Mouse (Mus musculus): ENCODE results near the gene Dpt.
"Not testable (repeated sequence)": the region's sequence is repeated elsewhere in the genome, so short reads cannot be mapped to it uniquely, and the experiment has no call there.

Gene Dpt

DNA sequence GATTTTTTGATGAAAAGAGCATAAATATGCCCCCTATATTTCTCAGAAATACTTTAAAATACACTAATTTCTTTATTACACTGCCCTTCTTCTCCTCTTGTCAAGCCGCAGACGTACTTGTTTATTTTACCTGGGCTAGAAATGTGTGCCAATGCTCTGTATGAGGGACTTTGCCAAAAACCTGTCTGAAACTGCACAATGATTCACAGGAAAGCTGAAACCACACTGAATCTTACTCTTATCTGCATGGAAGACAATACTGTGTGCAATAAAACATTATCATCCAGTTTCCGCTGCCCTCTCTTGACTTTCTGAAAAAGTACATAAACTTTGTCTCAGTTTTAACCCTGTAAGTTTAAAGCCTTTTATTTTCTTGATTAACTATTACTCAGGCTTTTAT is 20.9 kb downstream of the Dpt start:
- in situ Hi-C loops (cut with MboI; ENCODE audit: low sequenced_read_pairs), result no loop called here

DNA sequence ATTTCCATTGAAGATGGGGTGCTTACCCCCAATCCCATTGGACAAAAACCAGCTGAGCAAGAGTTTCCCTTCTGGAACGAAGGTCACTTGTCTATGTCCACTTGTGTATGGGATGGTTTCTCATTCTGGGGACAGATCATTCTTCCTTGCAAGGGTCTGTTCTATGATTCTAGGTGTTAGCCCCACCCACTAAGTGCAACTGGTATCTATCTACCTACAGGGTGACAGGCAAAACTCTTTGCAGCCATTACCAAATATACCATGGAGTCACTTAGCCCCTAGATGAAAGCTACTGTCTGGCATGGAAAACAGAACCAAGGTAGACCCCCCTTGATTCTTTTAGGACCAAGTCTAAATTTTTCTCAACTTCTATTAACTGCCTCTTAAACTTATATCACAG is 24.9 kb downstream of the Dpt start:
- in situ Hi-C loops (cut with MboI; ENCODE audit: low sequenced_read_pairs), result no loop called here

DNA sequence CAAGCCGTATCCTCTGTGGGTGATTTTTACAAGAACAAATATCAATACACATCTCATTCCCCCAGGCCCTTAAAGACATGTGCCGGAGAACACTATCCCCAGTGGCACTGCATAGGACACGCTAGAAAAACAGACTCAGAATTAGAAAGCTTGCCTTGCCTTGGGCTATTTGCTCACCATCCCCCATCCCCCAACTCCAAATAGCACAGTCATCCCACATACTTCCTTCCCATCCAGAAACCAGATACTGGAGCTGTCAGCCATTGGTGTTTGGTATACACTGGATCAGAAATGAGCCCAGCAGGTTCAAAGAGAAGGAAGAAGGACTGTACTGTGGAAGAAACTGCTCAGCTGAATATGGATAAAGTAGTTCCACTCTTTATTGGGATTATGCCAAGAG is 25.4 kb downstream of the Dpt start:
- in situ Hi-C loops (cut with MboI; ENCODE audit: low sequenced_read_pairs), result no loop called here

DNA sequence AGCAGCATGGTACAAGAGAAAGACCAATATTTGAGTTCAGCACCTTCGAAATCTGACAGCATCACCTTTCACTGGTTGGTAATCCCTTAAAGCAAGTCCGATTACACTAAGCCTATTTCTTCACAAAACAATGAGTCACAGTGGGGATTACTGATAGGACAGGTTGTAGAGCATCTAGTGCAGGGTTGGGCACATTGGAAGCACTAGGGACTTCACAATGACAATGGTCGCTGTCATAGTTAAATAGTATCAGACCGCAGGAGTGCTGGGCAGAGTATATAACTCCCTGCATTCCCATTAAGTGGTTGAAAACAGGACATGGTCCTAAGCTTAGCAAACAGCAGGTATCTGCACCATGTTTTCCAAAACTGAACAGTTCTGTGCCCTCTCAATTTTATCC is 25.8 kb downstream of the Dpt start:
- in situ Hi-C loops (cut with MboI; ENCODE audit: low sequenced_read_pairs), result no loop called here

DNA sequence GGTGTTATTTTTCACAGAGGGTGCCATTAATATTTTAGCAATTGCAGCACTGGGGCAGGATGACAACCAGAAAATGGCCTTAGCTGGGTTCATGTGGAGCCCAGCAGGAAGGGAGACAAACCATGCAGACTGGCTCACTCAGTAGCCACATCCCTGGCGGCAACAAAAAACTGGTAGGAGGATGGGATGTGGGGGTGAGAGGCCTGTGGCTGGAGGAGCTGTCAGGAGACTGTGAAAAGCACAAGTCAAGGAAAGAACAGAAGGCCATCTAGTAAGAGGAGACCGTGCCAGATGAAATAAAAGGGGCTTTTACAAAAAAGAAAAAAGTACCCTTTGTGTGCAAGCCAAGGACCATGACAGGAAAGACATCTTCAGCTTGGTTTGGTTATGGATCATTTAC is 28.5 kb downstream of the Dpt start:
- in situ Hi-C loops (cut with MboI; ENCODE audit: low sequenced_read_pairs), result no loop called here

DNA sequence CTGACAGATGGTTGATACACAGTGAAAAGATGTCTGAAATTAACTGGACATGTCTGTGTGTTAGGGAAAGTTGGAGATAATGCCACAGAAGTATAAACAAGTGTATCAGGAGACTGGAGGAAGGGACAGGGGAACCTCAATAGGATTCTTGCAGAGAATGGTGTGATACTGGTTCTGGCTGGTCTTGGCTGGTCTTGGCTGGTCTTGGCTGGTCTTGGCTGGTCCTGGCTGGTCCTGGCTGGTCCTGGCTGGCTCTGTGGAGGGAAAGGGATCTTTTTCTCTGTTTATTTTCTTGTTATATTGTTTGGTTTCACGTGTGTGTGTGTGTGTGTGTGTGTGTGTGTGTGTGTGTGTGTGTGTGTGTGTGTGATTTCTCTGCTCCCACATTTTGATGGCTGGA is 33.4 kb downstream of the Dpt start:
- in situ Hi-C loops (cut with MboI; ENCODE audit: low sequenced_read_pairs), result no loop called here

DNA sequence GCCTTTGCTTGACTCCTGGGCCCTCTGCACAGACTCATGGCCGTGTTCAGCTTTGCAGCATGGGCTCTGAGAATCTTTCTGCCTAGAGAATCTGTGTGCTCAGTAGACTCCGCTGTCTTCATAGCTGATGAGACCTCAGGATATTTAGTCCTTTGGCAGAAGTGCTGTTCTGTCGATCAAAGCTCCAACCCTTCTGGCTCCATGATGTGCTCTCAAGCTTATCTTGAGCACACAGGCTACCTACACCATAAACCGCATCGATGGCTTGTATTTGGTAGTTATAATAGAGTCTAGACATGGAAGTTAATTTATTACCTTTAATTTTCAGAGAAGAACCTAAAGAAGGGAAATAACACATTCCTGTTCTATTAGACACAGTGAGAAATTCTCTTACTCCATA is 36.0 kb downstream of the Dpt start:
- in situ Hi-C loops (cut with MboI; ENCODE audit: low sequenced_read_pairs), result no loop called here

DNA sequence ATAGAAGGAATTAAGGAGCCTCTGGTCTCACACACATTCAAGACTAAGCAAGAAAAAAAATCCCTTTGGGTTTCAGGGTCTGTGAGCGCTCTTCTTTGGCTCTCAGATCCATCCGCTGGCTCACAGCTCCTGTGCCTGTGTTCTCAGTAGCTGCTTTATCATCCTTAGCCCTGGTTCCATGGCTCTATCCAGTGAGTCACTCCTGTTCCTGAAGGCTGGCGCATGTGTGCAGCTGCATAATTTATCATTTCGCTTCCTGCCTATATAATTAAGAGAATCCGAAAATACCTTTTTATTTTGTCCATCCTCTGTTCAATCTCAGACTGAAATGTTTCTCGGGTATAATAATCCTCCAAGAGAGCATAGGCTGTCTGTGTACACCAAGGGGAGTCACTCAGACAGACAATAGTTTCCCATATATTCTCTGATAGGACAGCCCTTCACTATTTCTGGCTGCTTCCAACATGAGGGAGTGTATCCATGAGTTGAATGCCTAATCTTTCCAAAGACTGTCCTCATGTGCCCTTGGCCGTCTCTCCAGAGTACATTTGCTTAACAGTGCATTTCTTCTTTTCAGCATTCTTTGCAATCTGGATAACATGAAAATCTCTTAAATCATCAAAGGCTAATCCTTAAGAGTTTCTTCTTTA is 52.3 kb downstream of the Dpt start:
- in situ Hi-C loops (cut with MboI; ENCODE audit: low sequenced_read_pairs), result no loop called here

DNA sequence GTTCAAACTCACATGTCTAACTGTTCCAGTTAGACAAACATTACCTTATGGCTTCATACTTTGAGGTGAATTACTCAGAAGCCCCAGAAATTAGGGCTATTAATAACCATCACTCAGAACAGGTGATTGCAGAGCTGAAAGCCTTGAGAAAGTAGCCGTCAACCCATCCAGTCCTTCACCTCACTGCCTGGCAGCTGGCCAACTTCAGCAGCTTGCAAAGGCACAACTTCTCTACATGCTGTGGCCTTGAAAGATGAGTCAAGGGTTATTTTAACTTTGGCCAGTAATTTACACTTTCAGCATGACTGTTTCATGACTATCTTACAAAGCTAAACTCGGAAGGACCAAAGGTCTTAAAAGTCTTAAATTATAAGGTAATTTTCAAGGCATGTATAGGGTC is 59.3 kb downstream of the Dpt start:
- in situ Hi-C loops (cut with MboI; ENCODE audit: low sequenced_read_pairs), result not testable (repeated sequence)

DNA sequence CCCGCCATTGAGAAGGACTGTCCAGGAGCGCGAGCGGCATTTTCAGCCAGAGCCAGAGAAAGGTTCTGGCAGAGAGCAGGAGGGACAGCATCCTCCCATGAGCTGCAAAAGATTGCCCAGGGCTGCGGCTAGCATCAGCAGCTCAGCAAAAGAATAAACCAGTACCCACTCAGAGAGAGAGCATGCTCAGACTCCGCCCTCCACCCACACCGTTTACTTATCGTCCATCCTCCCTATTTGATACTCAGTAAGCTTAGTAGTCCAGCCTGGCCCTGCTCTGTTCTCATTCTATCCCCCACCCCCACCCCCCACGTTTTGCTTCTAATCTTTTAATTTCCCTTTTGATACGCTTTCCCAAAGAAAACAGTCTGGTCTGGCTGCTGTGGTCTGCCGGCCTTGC is 63.5 kb downstream of the Dpt start:
- in situ Hi-C loops (cut with MboI; ENCODE audit: low sequenced_read_pairs), result no loop called here

DNA sequence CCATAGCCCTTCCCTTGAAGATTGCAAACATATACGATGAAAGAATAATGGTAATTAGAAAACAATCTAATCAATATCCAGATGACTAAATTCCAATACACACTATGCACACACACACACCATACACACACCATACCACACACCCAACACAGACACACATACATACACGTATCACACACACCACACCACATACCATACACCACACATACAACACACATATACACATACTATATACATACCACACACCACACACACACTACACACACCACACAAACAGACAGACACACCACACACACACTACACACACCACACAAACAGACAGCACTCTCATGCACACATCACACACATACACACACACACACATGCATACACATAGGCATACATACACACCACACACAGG is 64.3 kb downstream of the Dpt start:
- in situ Hi-C loops (cut with MboI; ENCODE audit: low sequenced_read_pairs), result no loop called here

DNA sequence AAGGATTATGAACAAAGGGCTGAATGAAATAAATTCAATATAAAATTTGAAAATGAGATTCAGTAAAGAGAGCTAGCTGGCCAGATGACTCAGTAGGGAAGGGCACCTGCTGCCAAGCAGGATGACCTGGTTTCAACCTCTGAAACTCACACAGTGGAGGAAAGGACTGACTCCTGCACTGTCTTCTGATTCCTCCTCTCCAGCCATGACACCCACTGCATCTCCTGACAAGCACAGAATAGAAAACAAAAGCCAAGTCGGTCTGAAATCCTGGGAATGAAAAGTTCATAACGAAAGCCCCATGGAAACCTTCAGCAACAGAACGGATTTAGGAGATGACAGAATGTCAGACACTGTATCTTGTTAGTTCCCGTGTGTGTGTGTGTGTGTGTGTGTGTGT is 65.1 kb downstream of the Dpt start:
- in situ Hi-C loops (cut with MboI; ENCODE audit: low sequenced_read_pairs), result no loop called here

DNA sequence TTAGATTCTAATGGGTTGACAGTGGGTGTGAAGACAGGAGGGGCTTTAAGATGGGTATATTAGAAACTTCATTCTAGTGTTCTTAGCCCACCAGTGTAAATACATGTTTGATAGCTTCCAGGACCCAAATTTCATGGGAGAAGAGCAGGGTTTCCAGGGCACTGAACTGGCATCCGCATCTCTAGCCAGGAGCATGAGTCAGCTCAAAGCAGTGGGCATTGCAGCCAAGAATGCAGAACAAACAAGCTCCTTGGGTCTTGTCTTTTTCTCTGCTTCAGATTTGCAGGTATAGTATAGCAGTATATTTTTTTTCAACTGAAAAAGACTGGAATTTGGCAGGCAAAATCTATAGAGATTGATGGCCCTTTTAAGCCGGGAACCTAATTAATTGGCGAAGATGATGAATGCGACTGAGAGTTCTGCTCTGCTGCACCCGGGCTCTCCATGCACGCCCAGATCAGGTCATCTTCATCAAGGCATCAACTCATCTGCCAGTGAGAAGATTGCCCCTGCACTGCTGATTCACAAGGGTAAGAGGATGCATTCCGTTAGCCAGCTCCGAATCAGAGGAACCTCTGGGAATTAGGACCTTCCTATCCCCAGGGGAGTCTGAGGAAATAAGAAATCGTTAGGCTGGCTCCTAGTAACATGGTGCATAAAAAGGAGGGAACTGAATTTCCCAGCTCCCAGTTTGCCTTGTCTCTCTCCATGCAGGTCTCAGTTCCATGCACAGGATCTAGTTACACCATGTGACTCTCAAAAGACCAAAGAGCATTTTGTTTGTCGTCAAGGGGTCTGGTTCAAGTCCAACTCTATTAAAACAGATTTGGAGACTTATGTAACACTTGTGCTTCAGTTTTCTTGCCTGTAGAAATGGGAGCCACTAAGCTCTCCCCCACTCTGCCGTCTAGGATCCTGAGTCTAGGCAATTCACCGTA is 66.8 kb downstream of the Dpt start:
- in situ Hi-C loops (cut with MboI; ENCODE audit: low sequenced_read_pairs), result no loop called here

DNA sequence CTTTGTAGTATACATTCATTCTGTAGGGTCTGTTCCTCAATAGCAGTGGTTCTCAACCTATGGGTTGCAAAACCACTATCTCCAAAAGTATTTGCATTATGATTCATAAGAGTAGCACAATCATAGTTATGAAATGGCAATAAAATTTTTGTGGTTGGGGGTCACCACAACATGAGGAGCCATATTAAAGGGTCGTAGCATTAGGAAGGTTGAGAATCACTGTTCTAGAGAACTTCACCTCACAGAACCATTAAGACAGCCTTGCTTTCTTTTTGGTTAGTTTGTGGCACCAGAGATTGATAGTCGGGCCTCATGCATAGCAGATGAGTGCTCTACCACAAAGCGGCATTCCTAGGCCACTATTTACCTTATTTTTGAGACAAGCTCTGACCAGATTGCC is 68.2 kb downstream of the Dpt start:
- in situ Hi-C loops (cut with MboI; ENCODE audit: low sequenced_read_pairs), result no loop called here

DNA sequence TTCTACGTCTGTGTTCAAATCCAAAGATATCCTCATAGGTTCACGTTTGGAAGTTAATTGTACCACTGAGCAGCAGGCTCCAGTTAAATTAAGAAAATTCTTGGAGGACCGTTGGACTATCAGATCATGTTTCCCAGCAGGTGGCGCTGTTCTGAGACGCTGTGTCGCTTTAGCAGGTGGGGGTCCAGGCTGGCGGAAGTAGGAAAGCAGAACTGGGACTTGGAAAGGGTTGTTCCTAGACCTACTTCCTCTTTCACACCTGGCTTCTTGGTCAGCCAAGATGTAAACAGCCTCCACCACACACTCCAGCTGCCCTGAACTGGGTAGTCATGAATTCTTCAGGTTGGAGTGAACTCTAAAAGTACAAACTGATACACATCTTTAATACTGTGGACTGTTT is 74.2 kb downstream of the Dpt start:
- in situ Hi-C loops (cut with MboI; ENCODE audit: low sequenced_read_pairs), result no loop called here
